Mouse (Mus musculus) limb, embryonic 11.5 days (tissue): ENCODE data around the gene BC024978. TPM values are rescaled to one million over a fixed set of nuclear protein-coding genes. Genes with fewer than 3 reads are reported as not detected.

ENCODE experiments used
- ATAC-seq: fragments of 200-750 bp; cut with Nextera tagmentation; 2 replicates; pipeline ENCODE4 v1.8.0; 2017; ENCODE audit warnings: low read depth; ENCODE audit not compliant: insufficient number of reproducible peaks, low FRiP score, low TSS enrichment
- DNase-seq: peaks from one replicate; pipeline ENCODE4 v3.0.0-alpha.2; 2015; ENCODE audit warnings: low spot score
- H3K27ac ChIP-seq: fragments of 300-500 bp; sonication (generic); replicated peaks from 2 replicates; pipeline ENCODE4 v1.5.1; 2014; ENCODE audit warnings: low read depth, mild to moderate bottlenecking, low read length
- H3K27me3 ChIP-seq: fragments of 300-500 bp; sonication (generic); 2 replicates; pipeline ENCODE4 v1.6.1; 2014; ENCODE audit warnings: mild to moderate bottlenecking, low read length, mixed read lengths; ENCODE audit not compliant: control insufficient read depth, insufficient read depth
- H3K36me3 ChIP-seq: fragments of 300-500 bp; sonication (generic); 2 replicates; pipeline ENCODE4 v1.6.1; 2014; ENCODE audit warnings: mild to moderate bottlenecking, low read length, moderate library complexity, mixed read lengths; ENCODE audit not compliant: control insufficient read depth, insufficient read depth
- H3K4me1 ChIP-seq: fragments of 300-500 bp; sonication (generic); 2 replicates; pipeline ENCODE4 v1.6.1; 2014; ENCODE audit warnings: low read length, mixed read lengths; ENCODE audit not compliant: control insufficient read depth, insufficient read depth
- H3K4me2 ChIP-seq: fragments of 300-500 bp; sonication (generic); 2 replicates; pipeline ENCODE4 v1.6.1; 2014; ENCODE audit warnings: low read depth, mild to moderate bottlenecking, moderate library complexity; ENCODE audit not compliant: severe bottlenecking
- H3K4me3 ChIP-seq: fragments of 300-500 bp; sonication (generic); 2 replicates; pipeline ENCODE4 v1.5.1; 2014; ENCODE audit warnings: low read depth, low read length
- H3K9ac ChIP-seq: fragments of 300-500 bp; sonication (generic); 2 replicates; pipeline ENCODE4 v1.6.1; 2014; ENCODE audit warnings: mild to moderate bottlenecking, low read length
- H3K9me3 ChIP-seq: fragments of 300-500 bp; sonication (generic); 2 replicates; pipeline ENCODE4 v1.6.1; 2016; ENCODE audit warnings: low read length; ENCODE audit not compliant: control insufficient read depth
- WGBS: fragments of 180-500 bp; shearing (Covaris S2); extraction: QIAGEN DNeasy Blood & Tissue Kit; methylation state at CpG from one replicate; pipeline ENCODE4 v1.1.7; 2014; 5-methylcytosine and 5-hydroxymethylcytosine counted together
- polyA plus RNA-seq: library from polyadenylated mRNA; unstranded; fragments of >200 nt; fragmentation: Nextera tagmentation; extraction: Ambion mirVana; gene quantifications from 2 replicates; pipeline ENCODE4 v1.2.1, GENCODE M21; 2014

The BC024978 gene
- polyA plus RNA-seq, 1 experiment from 2014 or later: 3.9 TPM

DNA sequence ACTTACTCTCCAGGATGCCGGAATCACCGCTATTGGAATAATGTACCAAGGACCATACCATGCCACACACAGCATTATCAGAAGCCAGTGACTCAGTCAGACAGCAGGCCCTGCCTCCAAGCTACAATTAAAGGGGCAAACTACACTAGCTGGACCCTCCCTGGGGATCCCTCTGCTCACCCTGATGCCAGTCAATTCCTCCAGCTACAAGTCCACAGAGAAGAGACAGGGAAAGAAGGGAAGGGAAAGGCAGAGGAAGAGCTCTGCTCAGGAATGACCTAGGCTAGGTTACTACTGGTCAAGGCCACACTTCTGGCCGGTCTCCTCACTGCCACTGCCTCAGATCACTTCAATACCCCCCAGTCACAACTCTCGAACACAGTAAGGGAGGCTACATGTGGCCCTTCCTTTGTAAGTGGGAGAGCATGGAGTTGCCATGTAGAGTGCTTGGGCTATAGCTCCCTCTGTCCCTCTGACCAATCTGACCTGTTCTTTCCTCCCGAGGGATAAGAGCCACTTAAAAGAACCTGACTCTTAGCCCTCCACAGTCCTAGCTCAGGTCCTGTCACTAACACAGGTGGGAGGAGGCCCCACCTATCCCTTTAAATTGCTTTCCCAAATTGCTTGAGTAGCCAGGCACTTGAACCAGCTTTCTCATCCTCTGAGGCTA is 32.7 kb upstream of the BC024978 start:
- H3K9me3 ChIP-seq: no peaks in the 10 kb centered on the region
- no peak overlapping the region for H3K4me2 ChIP-seq
- WGBS: 92% methylated on average over 5 of the region's 5 CpGs
- no peaks in the 10 kb centered on the region for H3K27me3 ChIP-seq
- ATAC-seq (no peak), DNase-seq (no peak)
- no peak overlapping the region for H3K27ac ChIP-seq
- H3K4me3 ChIP-seq: no peak overlapping the region
- H3K4me1 ChIP-seq: peaks cover 26% of the 10 kb centered on the region
- no peak overlapping the region for H3K9ac ChIP-seq
- peaks cover 14% of the 10 kb centered on the region for H3K36me3 ChIP-seq

DNA sequence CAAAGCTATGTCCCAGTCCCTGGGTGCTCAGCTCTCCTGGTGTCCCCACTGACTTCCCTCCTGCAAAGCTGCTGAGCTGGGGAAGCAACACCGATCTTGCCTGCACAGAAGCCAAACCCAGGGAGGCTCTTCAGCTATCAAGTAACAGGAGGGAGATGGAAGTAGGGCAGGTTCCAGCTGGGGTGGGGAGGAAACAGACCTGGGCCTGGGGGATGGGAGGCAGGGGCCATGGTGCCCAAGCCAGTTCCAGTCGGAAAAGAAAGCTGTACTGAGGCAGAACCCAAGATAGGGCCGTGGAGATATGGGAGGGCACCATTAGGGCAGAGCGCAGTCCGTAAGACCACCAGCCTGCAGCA is 32.2 kb upstream of the BC024978 start:
- Histone ChIP-seq H3K36me3 (peaks cover 9% of the 10 kb centered on the region), H3K9me3 (no peaks in the 10 kb centered on the region), H3K9ac (no peak overlapping the region), H3K27ac (no peak overlapping the region), H3K27me3 (no peaks in the 10 kb centered on the region), H3K4me1 (peaks cover 26% of the 10 kb centered on the region), H3K4me2 (no peak overlapping the region), H3K4me3 (no peak overlapping the region)
- ATAC-seq (no peak), DNase-seq (no peak)
- WGBS: 84% methylated on average over 5 of the region's 5 CpGs

GRCm38 (mm10) chr7:27164112-27164947 is 31.3 kb upstream of the BC024978 start:
- DNase-seq: no peak
- Histone ChIP-seq H3K4me2 (peak overlapping the region; percentile 70), H3K9ac (0 out of 2 replicates have a peak overlapping the region, but pooled peaks have one; percentile 18), H3K4me1 (peaks cover 26% of the 10 kb centered on the region), H3K36me3 (peaks cover 8% of the 10 kb centered on the region), H3K9me3 (no peaks in the 10 kb centered on the region), H3K27me3 (no peaks in the 10 kb centered on the region), H3K27ac (no peak overlapping the region), H3K4me3 (peak overlapping the region; percentile 11; the same call in 1 of the 2 replicates)
- ATAC-seq: no peak
- WGBS: 83% methylated on average over 33 of the region's 33 CpGs

DNA sequence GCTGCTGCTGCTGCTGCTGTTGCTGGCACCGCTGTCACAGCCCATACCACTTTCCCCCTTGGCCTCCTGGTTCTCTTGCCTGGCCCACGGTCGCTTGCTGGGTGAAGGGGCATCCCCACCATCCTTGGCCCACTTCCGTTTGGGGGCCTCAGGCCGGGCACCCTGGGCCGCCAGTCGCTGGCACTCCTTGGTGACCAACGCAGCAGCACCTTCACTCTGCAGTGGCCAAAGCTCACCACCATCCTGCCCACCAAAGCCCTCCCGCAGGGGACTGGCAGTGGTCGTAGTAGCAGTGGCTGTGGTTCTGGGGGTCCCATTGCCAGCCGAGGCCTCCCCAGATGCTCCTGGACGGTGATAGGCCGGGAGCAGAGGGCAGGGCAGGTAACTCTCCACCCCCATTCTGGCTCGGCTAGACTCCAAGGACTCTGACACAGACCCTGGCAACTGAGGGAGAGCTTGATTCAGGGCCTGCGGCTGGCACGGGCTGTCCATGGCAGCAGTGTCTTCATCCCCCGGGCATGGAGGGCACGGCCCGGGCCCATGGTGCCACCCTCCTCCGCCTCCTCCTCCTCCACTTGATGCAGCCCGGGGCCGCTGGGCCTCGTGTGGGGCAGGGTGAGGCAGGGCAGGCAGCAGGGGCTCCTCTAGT is 30.4 kb upstream of the BC024978 start:
- no peaks in the 10 kb centered on the region for H3K27me3 ChIP-seq
- 0 out of 2 replicates have a peak overlapping the region, but pooled peaks have one; percentile 92 for H3K27ac ChIP-seq
- peaks cover 26% of the 10 kb centered on the region for H3K4me1 ChIP-seq
- 71% methylated on average over 23 of the region's 23 CpGs for WGBS
- H3K9me3 ChIP-seq: no peaks in the 10 kb centered on the region
- H3K9ac ChIP-seq: peak overlapping the region; percentile 87
- H3K36me3 ChIP-seq: peaks cover 8% of the 10 kb centered on the region
- H3K4me2 ChIP-seq: peak overlapping the region; percentile 70
- ATAC-seq (no peak), DNase-seq (no peak)
- peak overlapping the region; percentile 73 for H3K4me3 ChIP-seq

- ATAC-seq: no peak
- H3K4me1 ChIP-seq: peaks cover 26% of the 10 kb centered on the region
These were observed 29.9 kb upstream of the BC024978 start for GRCm38 (mm10) chr7:27165696-27166095.

GRCm38 (mm10) chr7:27166229-27166613 is 29.4 kb upstream of the BC024978 start:
- peak overlapping the region; percentile 87 for H3K9ac ChIP-seq
- peak overlapping the region; percentile 70 for H3K4me2 ChIP-seq
- no peaks in the 10 kb centered on the region for H3K9me3 ChIP-seq
- peak; percentile 87 for DNase-seq
- peak overlapping the region; percentile 92 for H3K27ac ChIP-seq
- peak overlapping the region; percentile 73 for H3K4me3 ChIP-seq
- H3K36me3 ChIP-seq: peaks cover 8% of the 10 kb centered on the region
- WGBS: 0% methylated on average over 21 of the region's 43 CpGs
- H3K27me3 ChIP-seq: no peaks in the 10 kb centered on the region
- ATAC-seq: peak; percentile 78
- H3K4me1 ChIP-seq: peaks cover 26% of the 10 kb centered on the region

More at GRCm38 (mm10) chr7:27165696-27166095, 29.9 kb upstream of the BC024978 start:
- Histone ChIP-seq H3K9me3 (no peaks in the 10 kb centered on the region), H3K9ac (peak overlapping the region; percentile 87), H3K4me2 (peak overlapping the region; percentile 70), H3K4me3 (peak overlapping the region; percentile 73), H3K36me3 (peaks cover 8% of the 10 kb centered on the region), H3K27ac (peak overlapping the region; percentile 92), H3K27me3 (no peaks in the 10 kb centered on the region)
- 4% methylated on average over 8 of the region's 8 CpGs for WGBS
- no peak for DNase-seq

- peaks cover 8% of the 10 kb centered on the region for H3K36me3 ChIP-seq
- DNase-seq (peak; percentile 95), ATAC-seq (peak; percentile 71)
- peaks cover 23% of the 10 kb centered on the region for H3K4me1 ChIP-seq
- no peaks in the 10 kb centered on the region for H3K27me3 ChIP-seq
- H3K9ac ChIP-seq: peak within 1 kb of the TSS; percentile 87
- no peaks in the 10 kb centered on the region for H3K9me3 ChIP-seq
- H3K27ac ChIP-seq: peak within 1 kb of the TSS; percentile 92
- H3K4me3 ChIP-seq: peak within 1 kb of the TSS; percentile 73
- WGBS: 2% methylated on average over 53 of the region's 61 CpGs
- H3K4me2 ChIP-seq: peak within 1 kb of the TSS; percentile 70
These were observed 28.7 kb upstream of the BC024978 start, which contains the start of gene Egln2 for GRCm38 (mm10) chr7:27166614-27167474. Egln2 (minus strand) TSS chr7:27166802.
